Mouse (Mus musculus) lung, adult 2 months (tissue): ENCODE measurements around the gene Rab40c. TPM values are rescaled to one million over a fixed set of nuclear protein-coding genes. Genes with fewer than 3 reads are reported as not detected.
A peak's percentile ranks its signal among the peaks of the same experiment; 100 is the strongest.

ENCODE experiments used
- DNase-seq: peaks from one replicate; pipeline ENCODE4 v3.0.0; 2022
- H3K4me1 ChIP-seq: fragments of 200-500 bp; 2 replicates; pipeline ENCODE4 v1.6.1; 2011; ENCODE audit warnings: low read length; ENCODE audit not compliant: control insufficient read depth, insufficient read depth
- H3K4me3 ChIP-seq: fragments of 200-500 bp; replicated peaks from 2 replicates; pipeline ENCODE3; 2011; ENCODE audit warnings: low read depth, mild to moderate bottlenecking, control low read depth, low read length; ENCODE audit errors: extremely low read depth
- CTCF ChIP-seq: fragments of 200-500 bp; IDR thresholded peaks from 2 replicates; pipeline ENCODE4 v1.5.1; 2011; ENCODE audit warnings: mild to moderate bottlenecking, low read length, control low read depth; ENCODE audit not compliant: insufficient read depth
- POLR2A ChIP-seq: fragments of 200-500 bp; IDR thresholded peaks from 2 replicates; pipeline ENCODE4 v1.6.1; 2011; ENCODE audit warnings: low read depth, mild to moderate bottlenecking, control low read depth, low read length, borderline replicate concordance; ENCODE audit errors: extremely low read depth
- WGBS: fragments of 180-500 bp; shearing (Covaris S2); methylation state at CpG from one replicate; pipeline ENCODE4 v1.1.7; 2018; 5-methylcytosine and 5-hydroxymethylcytosine counted together
- polyA plus RNA-seq: library from polyadenylated mRNA; depleted of rRNA; stranded (reverse); fragments of >200 nt; gene quantifications from 2 replicates; pipeline ENCODE4 v1.2.3, GENCODE M21; 2012

The Rab40c gene
- polyA plus RNA-seq, 1 experiment, result 62.6 TPM

DNA sequence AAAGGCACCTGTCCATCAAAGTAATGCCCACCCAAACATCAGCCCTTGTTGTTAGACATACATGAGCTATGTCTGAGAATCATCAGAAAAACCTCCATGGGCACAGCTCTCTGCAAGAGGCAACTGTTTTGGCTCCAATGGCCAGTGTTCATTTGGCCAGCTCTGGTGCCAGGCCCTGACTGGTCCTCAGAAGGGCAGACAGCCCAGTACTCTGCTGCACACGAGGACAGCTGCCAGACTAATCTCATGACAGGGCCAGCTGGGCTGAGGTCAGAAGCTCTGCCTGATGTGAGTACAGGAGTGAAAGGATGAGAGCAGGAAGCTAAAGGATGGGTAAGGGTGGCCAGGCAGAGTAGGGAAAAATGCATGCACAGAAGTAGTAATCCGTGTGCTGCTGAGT is 5.8 kb upstream of the Rab40c start:
- H3K4me1 ChIP-seq, result no peaks in the 10 kb centered on the region
- WGBS, result 78% methylated on average over 2 of the region's 2 CpGs
- H3K4me3 ChIP-seq, result no peak overlapping the region
- no peak for DNase-seq
- TF ChIP-seq CTCF (no peak), POLR2A (no peak)

DNA sequence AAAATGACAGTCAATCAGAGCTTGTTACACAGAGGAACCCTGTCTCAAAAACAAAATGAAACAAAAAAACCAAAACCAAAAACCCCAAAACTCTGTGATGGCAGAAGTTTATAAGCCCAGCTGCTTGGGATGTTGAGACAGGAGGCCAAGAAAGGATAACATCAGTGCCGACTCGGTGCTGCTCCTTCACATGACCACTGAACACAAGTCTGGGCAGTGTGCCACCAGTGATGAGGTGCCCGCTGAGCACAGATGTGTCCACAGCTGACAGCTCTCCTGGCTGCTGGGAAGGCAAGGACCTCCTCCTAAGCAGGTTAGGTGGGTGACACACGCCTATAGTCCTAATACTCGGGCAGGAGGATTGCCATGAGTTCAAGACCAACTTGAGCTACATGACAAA is 2.6 kb upstream of the Rab40c start:
- Histone ChIP-seq H3K4me3 (no peak overlapping the region), H3K4me1 (peaks cover 15% of the 10 kb centered on the region)
- WGBS, result 60% methylated on average over 5 of the region's 5 CpGs
- no peak for DNase-seq
- no peak for TF ChIP-seq CTCF
- TF ChIP-seq POLR2A, result no peak

DNA sequence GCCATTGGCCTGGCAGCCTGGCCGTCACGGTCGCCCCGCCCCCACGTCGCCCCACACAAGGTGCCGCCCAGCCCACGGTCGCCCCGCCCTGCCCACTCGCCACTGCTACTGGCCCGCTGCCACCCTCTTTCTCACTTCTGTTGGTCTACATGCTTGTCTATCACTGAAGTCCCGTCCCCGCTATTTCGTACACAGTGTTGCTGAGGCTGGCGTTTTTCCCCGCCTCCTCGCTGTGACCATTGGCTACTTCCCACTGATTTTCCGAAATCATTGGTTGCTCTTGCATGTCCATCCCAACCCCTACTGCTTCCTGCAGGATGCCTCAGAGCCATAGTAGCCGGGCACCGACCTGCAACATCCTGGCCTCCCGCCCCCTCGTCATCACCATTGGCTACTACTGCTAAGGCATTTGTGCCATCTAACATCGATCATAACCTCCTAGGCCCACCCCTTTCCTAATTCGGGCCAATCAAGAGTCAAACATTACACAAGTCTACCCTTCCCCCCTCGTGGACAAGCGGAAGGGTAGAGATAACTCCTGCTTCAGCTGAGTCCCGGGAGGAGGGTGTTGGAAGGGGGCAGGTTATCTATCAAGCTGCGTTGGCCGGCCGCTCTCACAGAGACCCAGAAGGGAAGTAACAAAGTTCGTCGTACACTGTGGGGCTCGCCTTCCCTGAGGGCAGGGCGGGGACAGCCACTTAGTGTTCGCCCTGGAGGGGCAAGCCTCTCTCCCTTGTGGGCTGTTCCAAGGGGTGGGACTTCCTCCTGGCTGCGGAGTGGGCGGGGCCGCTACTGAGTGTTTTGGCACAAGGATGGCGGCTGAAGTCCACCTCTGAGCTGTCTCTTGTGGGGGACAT is 487 bp upstream of the Rab40c start:
- TF ChIP-seq POLR2A (peak; percentile 89), CTCF (no peak)
- peak overlapping the region; percentile 79 for H3K4me3 ChIP-seq
- DNase-seq, result peak; percentile 100
- WGBS, result under 1% methylated on average over 35 of the region's 40 CpGs
- H3K4me1 ChIP-seq, result peaks cover 17% of the 10 kb centered on the region

DNA sequence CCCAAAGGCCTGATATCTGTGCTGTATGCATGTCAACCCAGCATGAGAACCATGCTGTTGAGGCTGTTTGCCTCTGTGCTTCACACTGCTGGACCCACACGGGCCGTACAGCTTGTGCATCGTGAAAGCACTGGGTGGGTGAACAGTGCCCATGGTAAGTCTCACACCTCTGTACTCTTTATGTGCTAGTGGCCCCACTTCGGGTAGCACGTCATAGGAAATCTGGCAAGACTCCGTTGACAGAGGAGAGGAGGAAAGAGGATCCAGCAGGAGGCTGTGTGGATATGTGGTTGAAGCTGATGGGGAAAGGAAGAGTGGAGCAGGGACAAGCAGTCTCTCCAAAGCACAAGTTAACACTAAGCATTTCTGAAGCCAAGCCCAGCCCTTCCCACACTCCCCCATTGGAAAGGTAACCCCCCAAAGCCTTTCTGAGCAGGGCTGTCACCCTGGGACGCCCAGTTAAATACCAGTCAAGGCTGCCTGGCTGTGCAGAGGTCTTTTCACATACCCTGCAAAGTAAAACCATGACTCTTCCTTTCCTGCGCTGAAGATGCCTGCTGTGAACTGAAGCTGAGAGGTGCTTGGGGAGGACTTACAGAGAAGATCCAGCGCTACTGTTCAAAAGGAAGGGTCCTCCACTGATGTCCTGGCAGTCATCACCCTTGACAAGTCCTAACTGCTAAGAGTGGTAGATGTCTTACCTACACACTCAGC is 1.3 kb downstream of the Rab40c start:
- Histone ChIP-seq H3K4me1 (peaks cover 26% of the 10 kb centered on the region), H3K4me3 (peak overlapping the region; percentile 99)
- 73% methylated on average over 9 of the region's 9 CpGs for WGBS
- DNase-seq, result no peak
- no peak for TF ChIP-seq POLR2A
- TF ChIP-seq CTCF, result no peak

DNA sequence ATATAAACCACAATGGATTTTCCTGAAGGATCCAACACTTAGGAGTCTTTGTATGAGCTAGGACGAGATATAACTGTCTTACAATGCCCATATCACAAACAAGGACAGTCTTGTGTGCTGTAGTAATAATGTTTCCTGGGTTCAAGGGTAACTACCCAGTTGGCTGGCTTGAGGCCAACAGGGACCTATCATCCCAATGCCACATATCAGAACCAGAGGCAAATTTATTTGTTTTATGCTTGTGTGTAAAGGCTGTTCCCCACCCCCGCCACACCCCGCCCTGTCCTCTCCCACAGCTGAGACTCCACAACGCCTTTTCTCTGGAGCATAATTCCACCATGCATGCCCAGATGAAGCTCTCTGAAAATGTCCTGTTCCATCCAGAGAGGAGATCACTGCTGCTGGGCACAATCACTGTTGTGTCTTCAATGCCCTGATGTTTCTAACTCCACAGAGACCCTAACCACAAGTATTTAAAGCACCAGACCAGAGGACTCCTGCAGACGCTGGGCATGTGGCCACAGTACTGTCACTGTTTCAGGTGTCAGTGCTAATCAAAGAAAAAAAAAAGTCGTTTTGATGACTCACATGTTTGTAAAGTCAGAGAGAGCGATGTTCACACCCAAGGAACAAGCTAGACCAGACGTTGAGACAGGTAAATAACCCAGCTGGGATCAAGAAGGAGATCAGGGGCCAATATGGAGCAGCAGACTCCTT is 2.4 kb downstream of the Rab40c start:
- TF ChIP-seq CTCF, result no peak
- Histone ChIP-seq H3K4me1 (peaks cover 30% of the 10 kb centered on the region), H3K4me3 (no peak overlapping the region)
- 58% methylated on average over 8 of the region's 8 CpGs for WGBS
- DNase-seq, result no peak

DNA sequence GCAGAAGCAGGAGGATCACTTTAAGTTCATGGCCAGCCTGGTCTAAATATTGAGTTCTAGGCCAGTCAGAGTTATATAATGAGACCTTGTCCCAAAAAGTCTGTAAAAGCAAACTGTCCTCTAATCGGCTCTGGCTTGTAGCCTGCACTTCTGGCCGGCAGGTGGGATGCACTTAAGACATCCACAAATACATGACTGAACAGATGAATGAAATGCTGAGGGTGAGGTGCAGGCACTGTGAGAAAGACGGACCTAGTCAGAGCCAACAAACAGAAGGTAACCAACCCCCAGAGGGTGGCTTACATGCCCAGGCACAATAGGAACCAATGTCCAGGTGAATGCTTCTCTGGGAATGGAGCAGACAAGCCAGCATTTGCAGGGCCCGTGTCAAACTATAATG is 5.2 kb downstream of the Rab40c start:
- WGBS, result 49% methylated on average over 4 of the region's 4 CpGs
- Histone ChIP-seq H3K4me3 (no peak overlapping the region), H3K4me1 (peaks cover 37% of the 10 kb centered on the region)
- no peak for TF ChIP-seq POLR2A
- TF ChIP-seq CTCF, result no peak
- DNase-seq, result no peak

DNA sequence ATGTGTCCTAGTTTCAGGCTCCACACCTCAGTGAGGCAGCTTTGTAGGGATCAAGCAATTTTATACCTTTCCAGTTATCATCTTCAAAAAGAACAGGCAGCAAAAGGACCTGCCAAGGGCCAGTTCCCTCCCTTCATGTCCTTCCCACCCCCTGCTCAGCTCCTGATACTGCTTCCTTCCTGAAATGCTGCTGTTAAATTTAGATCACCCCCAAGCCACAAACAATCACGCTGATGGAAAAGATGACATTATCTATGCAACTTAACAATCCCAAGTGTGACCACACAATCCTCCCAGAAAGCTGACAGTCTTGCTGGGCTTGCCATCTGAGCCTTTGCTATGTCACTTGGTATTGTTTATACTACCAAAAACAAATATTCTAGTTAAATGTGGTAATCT is 5.7 kb downstream of the Rab40c start:
- Histone ChIP-seq H3K4me1 (peaks cover 37% of the 10 kb centered on the region), H3K4me3 (no peak overlapping the region)
- no peak for DNase-seq
- WGBS, result 13% methylated on average over 1 of the region's 1 CpGs
- TF ChIP-seq CTCF (no peak), POLR2A (no peak)

DNA sequence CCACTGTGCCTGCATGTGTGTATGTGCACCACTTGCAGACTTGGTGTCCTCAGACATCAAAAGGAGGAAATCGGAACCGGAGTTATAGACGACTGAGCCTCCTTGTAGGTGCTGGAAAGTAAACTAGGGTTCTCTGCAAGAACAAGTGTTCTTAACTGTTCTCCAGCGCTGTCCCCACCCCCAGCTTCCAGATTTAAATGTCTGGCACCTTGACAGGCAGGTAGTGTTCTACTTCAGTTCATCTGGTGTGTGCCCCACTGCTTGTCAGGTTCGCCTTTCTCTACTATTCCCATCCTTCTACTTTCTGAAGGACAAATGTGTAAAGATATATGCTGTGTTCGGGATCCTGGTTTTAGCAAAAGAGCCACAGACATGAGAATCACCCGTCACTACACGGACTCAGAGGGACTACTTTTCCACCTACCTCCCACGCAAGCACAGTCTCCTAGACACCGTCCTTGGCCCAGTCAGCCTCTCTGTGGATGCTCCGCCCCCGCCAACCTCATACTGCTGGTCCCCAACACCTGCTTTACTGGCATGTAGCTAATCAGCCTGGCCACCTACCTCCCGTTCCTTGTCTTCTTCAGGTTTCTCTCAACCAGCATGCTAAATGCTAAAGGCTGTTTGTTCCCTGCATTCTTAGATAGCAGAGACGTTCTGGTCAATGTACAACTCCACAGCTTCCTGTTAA is 6.2 kb downstream of the Rab40c start:
- no peak for TF ChIP-seq POLR2A
- TF ChIP-seq CTCF, result no peak
- H3K4me1 ChIP-seq, result peaks cover 32% of the 10 kb centered on the region
- no peak overlapping the region for H3K4me3 ChIP-seq
- 47% methylated on average over 14 of the region's 14 CpGs for WGBS
- DNase-seq, result peak; percentile 38

DNA sequence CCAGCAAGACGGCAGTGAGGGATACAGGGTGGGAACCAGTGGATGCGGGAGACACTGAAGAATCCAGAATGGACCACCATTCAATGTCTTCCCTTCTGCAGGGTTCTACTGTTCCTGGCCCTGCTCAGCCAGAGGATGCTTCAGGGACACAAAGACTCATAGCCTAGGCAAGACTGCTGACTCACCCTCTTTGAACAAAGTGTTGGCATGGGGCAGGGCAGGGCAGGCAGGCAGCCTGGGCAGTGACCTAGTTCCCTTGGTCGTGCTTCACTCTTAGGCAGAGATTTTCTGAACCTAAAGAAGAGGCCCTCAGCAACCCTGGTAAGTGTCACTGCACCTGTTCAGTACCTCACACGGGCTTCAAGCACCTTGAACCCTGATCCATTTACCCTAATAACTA is 7.7 kb downstream of the Rab40c start:
- peak; percentile 28 for DNase-seq
- 68% methylated on average over 4 of the region's 4 CpGs for WGBS

More for the DNA sequence above, 7.7 kb downstream of the Rab40c start:
- Histone ChIP-seq H3K4me3 (no peak overlapping the region), H3K4me1 (peaks cover 20% of the 10 kb centered on the region)
- TF ChIP-seq CTCF (no peak), POLR2A (no peak)
